Mouse (Mus musculus): ENCODE results near the gene Mfap5. TPM values are rescaled to one million over a fixed set of nuclear protein-coding genes. Genes with fewer than 3 reads are reported as not detected.
"Not testable (repeated sequence)": the region's sequence is repeated elsewhere in the genome, so short reads cannot be mapped to it uniquely, and the experiment has no call there.

The Mfap5 gene
- total RNA-seq, 2 experiments from 2014 or later: 24.3 to 35.4 TPM

DNA sequence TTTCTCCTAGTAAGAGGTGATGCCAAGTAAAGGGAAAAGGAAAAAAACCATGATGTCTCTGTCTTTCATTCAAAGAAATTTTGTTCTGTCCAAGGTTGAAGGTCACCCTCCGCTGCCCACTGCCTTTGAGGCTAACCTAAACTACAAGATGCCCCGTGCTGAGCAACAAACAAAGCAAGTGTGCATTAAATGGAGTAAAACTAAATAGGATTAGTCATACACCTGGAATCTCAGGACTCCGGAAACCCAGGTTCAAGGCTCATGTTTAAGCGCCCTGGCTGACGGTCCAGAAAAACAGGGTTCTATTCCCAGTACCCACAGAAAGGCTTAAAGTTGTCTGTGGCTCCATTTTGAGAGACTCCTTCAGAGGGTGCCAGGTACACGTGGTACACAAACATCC lies 13.2 kb upstream of the Mfap5 start:
- H3K4me3 ChIP-seq: no peak overlapping the region
- TF ChIP-seq CTCF (IDR thresholded peaks at IDR 0.05): no peak
- intact Hi-C loops (cut with DNase I): no loop called here
- H3K27ac ChIP-seq: no peak overlapping the region
- DNase-seq: no peak

DNA sequence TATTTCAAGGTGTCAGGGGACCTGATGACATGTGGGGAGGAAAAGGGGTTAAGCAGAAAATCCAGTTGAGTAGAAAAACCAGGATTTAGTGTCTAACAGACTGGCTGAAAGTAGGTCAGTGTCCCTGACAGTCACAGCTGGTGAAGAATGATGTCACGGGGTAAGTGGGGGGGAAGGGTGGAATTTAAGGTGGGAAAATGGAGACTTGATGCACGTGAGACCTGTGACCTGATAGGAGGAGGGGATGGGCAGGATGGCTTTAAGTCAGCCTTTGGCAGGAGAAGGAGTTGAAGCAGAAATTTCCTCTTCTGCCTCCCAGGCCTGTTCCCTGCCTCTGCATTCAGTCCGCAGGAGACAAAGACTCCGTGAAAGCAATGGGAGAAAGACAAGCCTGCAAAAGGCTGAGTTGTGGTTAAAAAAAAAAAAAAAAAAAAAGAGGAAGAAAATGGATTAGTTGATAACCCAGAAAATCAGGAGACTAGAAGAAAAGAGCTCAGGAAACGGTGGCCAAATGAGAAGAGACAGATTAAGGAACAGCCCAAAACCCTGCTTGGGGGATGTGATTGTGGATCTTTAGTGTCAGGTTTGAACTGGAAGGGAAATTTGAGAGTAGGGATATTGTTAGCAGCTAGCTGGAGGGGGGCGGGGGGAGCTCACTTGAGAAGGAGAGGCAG lies 11.7 kb upstream of the Mfap5 start:
- H3K4me3 ChIP-seq: no peak overlapping the region
- no peak for DNase-seq
- TF ChIP-seq CTCF (IDR thresholded peaks at IDR 0.05): no peak
- intact Hi-C loops (cut with DNase I): no loop called here
- H3K27ac ChIP-seq: no peak overlapping the region

DNA sequence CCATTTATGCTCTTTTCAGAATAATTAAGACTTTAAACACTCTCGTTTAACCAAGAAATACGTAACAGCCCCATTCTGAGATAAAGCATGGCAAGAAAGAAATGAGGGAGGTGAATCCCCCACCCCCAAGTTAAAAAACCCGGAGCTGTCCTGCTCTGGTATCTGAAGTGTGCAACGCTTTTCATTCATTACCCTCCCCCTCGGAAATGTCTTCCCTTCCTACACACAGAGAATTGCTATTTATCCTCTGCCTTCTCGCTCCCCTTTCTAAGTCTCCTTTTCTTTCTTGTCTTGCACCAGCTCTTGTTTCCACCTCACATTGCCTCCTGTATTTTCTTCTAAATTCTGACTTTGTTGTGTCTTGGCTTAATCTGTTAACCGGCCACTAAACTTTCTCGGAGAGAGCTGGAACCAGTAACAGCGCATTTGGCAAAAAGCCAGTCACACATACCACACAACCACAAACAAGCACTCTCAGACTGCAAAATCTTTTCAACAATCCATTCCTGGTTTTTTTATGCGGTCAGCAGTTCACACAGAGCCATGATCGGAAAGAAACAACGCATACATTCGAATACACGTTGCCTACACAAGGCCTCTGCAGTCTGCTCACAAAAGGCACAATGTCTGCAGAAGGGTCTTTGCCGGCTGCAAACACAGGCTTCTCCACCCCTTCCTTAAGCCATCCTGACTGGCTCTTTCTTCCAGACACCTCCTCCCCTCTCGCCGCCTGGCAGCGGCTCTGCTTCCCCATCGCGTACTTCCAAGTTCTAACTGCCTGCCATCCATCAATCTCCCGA lies 10.4 kb upstream of the Mfap5 start:
- H3K4me3 ChIP-seq: peak overlapping the region; percentile 28
- TF ChIP-seq CTCF (IDR thresholded peaks at IDR 0.05): no peak
- peak overlapping the region; percentile 20; the same call in 1 of the 2 replicates for H3K27ac ChIP-seq
- intact Hi-C loops (cut with DNase I): no loop called here
- DNase-seq: no peak

DNA sequence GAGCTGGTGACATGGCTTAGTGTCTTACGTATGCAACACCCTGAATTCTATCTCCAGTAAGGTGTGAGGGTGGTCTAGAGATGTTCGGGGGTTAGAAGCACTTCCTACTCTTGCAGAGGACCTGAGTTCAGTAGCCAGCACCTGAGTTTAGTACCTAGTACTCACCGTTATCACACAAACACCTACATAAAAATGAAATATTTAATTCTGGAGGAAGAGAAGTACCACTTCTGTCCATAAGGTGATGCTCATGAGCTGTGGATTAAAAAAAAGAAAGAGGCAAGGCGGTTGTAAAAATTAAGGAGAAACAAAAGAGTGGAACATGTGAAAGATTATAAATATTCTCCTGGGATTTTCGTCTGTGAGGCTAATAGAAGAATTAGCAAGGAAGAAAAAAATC lies 9.1 kb upstream of the Mfap5 start:
- intact Hi-C loops (cut with DNase I): loop anchor here (2.0 kb wide), 1 partner anchor 62 kb away; no protein-coding TSS in a partner anchor
- Histone ChIP-seq H3K4me3 (no peak overlapping the region), H3K27ac (no peak overlapping the region)
- no peak for DNase-seq
- peak; percentile 84 for TF ChIP-seq CTCF (IDR thresholded peaks at IDR 0.05)

DNA sequence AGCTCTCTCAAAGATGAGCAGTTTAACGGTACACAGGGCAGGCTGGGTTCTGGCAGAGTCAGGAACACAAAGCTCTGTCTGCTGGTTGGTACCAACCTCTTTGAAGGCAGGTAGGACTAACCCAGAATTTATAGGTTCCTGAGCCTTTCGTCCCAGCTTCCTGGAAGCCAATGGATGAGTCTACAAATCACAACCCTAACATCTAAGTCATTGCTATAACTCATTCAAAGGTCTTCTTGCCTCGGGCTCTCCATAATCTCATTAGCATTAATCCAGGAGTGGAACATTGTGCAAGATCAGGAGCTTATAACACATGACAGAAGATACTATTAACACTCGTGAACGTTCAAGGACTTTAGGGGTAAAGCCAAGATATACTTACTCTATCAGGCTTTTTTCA lies 7.0 kb upstream of the Mfap5 start, which contains the start of gene Rimklb:
TSS of gene Rimklb (minus strand) at position 101 of the 400 bp plus-strand sequence.
- TF ChIP-seq CTCF (IDR thresholded peaks at IDR 0.05): no peak
- intact Hi-C loops (cut with DNase I): no loop called here
- no peak within 1 kb of the TSS for H3K4me3 ChIP-seq
- H3K27ac ChIP-seq: no peak within 1 kb of the TSS
- no peak for DNase-seq

DNA sequence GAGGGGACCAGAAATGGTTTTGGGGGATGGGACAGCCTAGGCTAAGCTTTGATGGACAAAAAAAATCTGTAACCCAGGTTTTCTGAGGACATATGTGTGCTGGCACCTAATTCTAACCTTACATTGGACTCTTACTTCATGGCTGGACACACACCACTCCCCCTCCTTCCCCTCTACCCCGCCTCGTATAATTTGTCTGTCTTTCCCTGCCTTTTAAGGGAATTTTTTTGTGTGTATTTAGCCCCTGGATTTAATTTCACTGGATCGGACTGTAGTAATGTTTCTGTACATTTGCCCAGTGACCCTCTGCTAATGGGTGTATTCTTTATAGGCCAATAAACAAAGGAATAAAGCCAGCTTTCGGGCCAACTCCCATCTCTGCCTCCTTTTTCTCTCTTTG lies 604 bp upstream of the Mfap5 start:
- no peak for TF ChIP-seq CTCF (IDR thresholded peaks at IDR 0.05)
- DNase-seq: no peak
- intact Hi-C loops (cut with DNase I): no loop called here
- Histone ChIP-seq H3K27ac (peak overlapping the region; percentile 21; the same call in 1 of the 2 replicates), H3K4me3 (no peak overlapping the region)

DNA sequence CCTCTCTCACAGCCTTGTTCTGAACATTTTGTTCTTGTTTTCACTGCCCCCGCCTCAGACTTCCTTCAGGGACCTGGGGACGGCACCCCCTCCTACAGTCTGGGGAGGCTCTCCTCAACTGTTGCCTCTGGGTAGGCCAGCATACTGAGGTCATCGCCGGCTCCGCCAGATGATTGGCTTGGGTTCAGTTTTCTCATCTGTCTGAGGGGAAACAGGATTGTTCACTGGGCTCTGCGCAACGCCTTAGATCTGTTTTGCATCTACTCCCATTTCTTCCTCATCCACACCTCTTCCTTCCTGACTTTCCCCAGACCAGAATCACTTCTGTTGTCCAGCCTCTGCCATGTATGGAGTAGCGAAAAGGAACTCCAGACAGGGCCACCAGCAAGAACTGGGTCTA lies 2.8 kb downstream of the Mfap5 start:
- intact Hi-C loops (cut with DNase I): no loop called here
- TF ChIP-seq CTCF (IDR thresholded peaks at IDR 0.05): no peak
- peak; percentile 79 for DNase-seq
- no peak overlapping the region for H3K4me3 ChIP-seq
- H3K27ac ChIP-seq: peak overlapping the region; percentile 73

DNA sequence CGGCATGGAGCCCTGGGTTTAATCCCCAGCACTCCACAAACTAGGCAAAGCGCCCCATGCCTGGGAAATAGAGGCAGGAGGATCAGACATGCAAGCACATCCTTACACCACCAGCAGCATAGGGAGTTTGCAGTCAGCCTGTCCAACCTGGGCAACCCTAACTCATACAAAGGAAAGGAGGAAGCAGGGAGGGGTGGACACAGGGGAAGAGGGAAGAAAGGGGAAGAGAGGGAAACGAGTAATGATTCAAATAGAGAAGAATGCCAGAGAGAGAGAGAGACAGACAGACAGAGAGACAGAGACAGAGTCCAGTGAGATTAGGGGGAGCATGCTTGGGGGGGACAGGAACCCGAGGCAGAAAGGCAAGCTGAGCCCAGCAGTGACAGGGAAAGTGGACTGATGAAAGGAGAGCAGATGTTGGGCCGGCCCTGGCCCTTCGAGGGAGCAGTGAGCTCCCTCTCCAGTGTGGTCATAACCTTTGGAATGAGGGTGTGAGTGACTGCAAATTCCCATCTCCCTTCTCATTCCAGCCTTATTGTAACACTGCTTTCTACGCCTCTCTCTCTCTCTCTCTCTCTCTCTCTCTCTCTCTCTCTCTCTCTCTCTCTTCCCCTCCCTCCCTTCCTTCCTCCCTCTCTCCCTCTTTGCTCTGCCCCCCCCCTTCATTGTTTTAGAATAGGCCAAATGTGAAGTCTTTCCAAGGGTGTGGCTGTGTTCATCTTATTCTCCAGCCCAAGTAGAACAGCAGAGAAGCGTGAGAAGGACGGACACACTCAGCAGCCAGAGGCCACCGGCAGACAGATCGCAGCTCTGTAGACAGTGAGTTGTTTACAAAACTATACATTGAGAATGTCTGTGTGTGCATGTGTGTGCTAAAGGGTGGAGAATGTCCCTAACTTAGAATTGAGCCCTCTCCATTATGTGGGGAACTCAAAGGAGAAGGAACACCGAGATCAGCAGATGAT lies 7.6 kb downstream of the Mfap5 start:
- peak overlapping the region; percentile 82 for H3K27ac ChIP-seq
- peak overlapping the region; percentile 56 for H3K4me3 ChIP-seq
- TF ChIP-seq CTCF (IDR thresholded peaks at IDR 0.05): no peak
- intact Hi-C loops (cut with DNase I): no loop called here
- DNase-seq: peak; percentile 58

DNA sequence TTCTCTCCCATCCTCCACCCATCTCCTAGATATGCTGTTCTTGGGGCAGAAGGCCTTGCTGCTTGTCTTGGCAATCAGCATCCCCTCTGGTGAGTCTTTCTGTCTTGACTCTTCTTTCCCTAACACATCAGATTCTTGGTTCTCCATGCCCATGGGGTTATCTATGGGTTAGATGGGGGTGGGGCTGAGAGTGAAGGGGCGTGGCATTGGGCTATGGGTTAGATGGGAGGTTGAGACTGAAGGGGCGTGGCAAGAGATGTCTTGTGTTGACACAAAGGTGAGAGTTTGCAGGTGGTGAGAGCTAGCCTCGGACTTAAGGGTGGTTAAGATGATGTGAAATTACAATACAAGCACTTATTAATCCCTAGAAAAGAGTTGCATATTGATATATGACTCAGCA lies 8.7 kb downstream of the Mfap5 start:
- intact Hi-C loops (cut with DNase I): no loop called here
- no peak for TF ChIP-seq CTCF (IDR thresholded peaks at IDR 0.05)
- DNase-seq: peak; percentile 48
- Histone ChIP-seq H3K4me3 (peak overlapping the region; percentile 56), H3K27ac (peak overlapping the region; percentile 82)

DNA sequence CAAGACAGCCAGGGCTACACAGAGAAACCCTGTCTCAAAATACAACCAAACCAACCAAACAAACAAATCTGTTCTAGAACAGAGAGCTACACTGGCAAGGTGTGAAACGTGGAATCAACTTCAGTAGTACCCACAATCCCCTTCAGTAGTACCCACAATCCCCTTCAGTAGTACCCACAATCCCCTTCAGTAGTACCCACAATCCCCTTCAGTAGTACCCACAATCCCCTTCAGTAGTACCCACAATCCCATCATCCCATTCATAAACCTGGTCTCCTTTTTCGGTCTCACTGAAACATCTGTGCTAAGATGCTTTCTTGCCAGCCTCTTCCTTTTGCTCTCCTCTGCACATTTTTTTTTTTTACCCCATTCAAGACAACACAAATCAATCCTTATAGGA lies 10.1 kb downstream of the Mfap5 start:
- DNase-seq; intact Hi-C loops (cut with DNase I): not testable (repeated sequence)
- peak overlapping the region; percentile 56 for H3K4me3 ChIP-seq
- peak overlapping the region; percentile 82; the same call in 1 of the 2 replicates for H3K27ac ChIP-seq

DNA sequence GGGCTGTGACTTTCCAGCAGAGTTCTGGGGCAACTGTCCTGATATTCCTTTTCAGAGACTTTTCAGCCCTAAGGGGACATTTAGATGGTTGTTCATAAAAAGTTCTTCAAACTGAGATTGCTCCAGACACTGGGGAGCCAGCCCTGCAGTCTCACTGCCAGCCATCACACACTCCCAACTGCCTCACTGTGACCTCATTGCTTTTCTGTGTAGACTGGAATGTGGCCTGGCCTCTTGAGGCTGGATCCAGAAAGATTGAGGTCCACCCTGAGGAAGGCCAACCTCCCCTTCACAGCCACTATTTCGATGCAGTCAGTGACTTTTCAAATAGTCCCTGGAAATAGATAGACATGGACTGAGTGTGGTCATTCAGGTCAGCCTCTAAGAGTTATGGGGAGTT lies 12.0 kb downstream of the Mfap5 start:
- H3K4me3 ChIP-seq: peak overlapping the region; percentile 40
- peak overlapping the region; percentile 58 for H3K27ac ChIP-seq
- intact Hi-C loops (cut with DNase I): no loop called here
- peak; percentile 48 for DNase-seq
- no peak for TF ChIP-seq CTCF (IDR thresholded peaks at IDR 0.05)

DNA sequence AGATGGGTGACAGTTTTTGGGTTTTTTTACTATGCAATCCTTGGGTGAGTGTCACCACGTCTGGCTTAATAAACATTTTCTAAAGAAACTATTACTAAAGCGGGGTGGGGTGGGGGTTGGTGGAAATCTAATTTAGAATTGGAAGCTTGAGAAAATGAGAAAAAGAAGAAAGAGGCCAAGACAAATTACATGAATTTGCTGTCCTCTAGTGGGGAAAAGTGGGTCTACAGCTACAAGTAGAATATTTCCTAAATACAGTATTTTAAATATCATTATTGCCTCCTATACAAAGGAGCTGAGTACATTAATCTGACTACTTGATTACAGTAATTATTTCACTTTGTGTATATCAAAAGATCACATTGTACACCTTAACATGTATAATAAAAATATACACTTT lies 13.7 kb downstream of the Mfap5 start:
- peak; percentile 68 for TF ChIP-seq CTCF (IDR thresholded peaks at IDR 0.05)
- no peak for DNase-seq
- no peak overlapping the region for H3K4me3 ChIP-seq
- intact Hi-C loops (cut with DNase I): no loop called here
- H3K27ac ChIP-seq: no peak overlapping the region

Measured in gastrocnemius, adult 2 months (tissue).